Mouse (Mus musculus): Measurements from ENCODE around the gene Cryaa. TPM values are rescaled to one million over a fixed set of nuclear protein-coding genes. Genes with fewer than 3 reads are reported as not detected.

The Cryaa gene
- total and polyA plus RNA-seq, 3 experiments: not detected

DNA sequence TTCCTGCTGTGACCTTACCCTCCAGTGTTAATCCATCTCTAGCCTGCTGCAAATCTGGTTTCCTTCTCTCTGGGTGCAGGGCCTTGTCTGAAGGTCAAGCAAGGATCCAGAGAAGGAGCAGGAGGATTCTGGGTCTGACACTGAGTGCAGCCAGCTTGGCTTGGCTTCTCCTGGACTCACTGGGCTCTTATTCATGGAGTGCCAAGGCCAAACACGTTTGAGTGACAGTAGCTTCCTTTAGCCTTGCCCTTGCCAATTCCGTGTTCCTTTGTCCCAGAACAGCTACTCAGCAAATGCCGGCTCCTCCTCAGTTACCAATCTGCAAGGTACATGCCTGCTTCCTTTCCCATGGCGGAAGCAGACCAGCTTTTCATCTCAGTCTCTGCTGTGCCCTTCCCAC, 49.6 kb downstream of the Cryaa start:
- TF ChIP-seq CHD1 (IDR thresholded peaks at IDR 0.05; ENCODE audit: low read depth, low read length) (no peak), MXI1 (IDR thresholded peaks at IDR 0.05; ENCODE audit: low read depth, low read length) (no peak), USF1 (IDR thresholded peaks at IDR 0.05; ENCODE audit: low read depth, low read length) (no peak), USF2 (IDR thresholded peaks at IDR 0.05; ENCODE audit: borderline replicate concordance in 1 of 2, insufficient read depth in 1 of 2, low read depth in 1 of 2, low read length in 2 of 2) (no peak), POLR2A (IDR thresholded peaks at IDR 0.05; ENCODE audit: control insufficient read depth in 1 of 2, insufficient read depth in 1 of 2, low read depth in 1 of 2, low read length in 2 of 2, poor library complexity in 1 of 2) (no peak), GABPA (IDR thresholded peaks at IDR 0.05; ENCODE audit: low read depth, low read length) (no peak), TCF12 (IDR thresholded peaks at IDR 0.05; ENCODE audit: low read depth, low read length) (no peak), HCFC1 (IDR thresholded peaks at IDR 0.05; ENCODE audit: low read depth, low read length) (no peak), TAL1 (IDR thresholded peaks at IDR 0.05; ENCODE audit: low read length) (no peak), MAX (IDR thresholded peaks at IDR 0.05; ENCODE audit: low read length) (no peak), POLR2AphosphoS5 (IDR thresholded peaks at IDR 0.05; ENCODE audit: borderline replicate concordance, low read depth, low read length) (no peak), ZNF384 (IDR thresholded peaks at IDR 0.05; ENCODE audit: low read depth, low read length) (no peak), E2F4 (IDR thresholded peaks at IDR 0.05; ENCODE audit: borderline replicate concordance, low read depth, low read length) (no peak), RAD21 (IDR thresholded peaks at IDR 0.05; ENCODE audit: low read depth, low read length) (no peak), GATA1 (IDR thresholded peaks at IDR 0.05; ENCODE audit: low read depth, low read length) (no peak), NELFE (IDR thresholded peaks at IDR 0.05; ENCODE audit: low read depth, low read length) (no peak), BHLHE40 (IDR thresholded peaks at IDR 0.05; ENCODE audit: borderline replicate concordance, low read depth, low read length) (no peak)
- Histone ChIP-seq H3K27ac (ENCODE audit: control insufficient read depth, low read depth, low read length) (no peak overlapping the region), H3K4me3 (ENCODE audit: control insufficient read depth in 1 of 2, insufficient read depth in 1 of 2, low read depth in 2 of 2, low read length in 2 of 2) (no peak overlapping the region), H3K27me3 (ENCODE audit: control insufficient read depth in 1 of 2, insufficient read depth in 2 of 2, low read length in 2 of 2) (peaks cover 0 to 5% of the 10 kb centered on the region in 2 experiments; a peak in 2 of 4 replicates), H3K9ac (ENCODE audit: control insufficient read depth, low read depth, low read length, poor library complexity, severe bottlenecking) (no peak overlapping the region), H3K79me2 (ENCODE audit: control insufficient read depth, insufficient read depth, low read length, poor library complexity) (no peaks in the 10 kb centered on the region), H3K4me1 (ENCODE audit: control insufficient read depth in 1 of 2, insufficient read depth in 2 of 2, low read length in 2 of 2) (no peaks in the 10 kb centered on the region), H3K9me3 (replicated peaks; ENCODE audit: insufficient read depth, low read length) (no peaks in the 10 kb centered on the region), H3K36me3 (ENCODE audit: control insufficient read depth in 1 of 2, insufficient read depth in 2 of 2, low read length in 2 of 2) (no peaks in the 10 kb centered on the region)
- no peak for DNase-seq (ENCODE audit: low read depth, low spot score)

DNA sequence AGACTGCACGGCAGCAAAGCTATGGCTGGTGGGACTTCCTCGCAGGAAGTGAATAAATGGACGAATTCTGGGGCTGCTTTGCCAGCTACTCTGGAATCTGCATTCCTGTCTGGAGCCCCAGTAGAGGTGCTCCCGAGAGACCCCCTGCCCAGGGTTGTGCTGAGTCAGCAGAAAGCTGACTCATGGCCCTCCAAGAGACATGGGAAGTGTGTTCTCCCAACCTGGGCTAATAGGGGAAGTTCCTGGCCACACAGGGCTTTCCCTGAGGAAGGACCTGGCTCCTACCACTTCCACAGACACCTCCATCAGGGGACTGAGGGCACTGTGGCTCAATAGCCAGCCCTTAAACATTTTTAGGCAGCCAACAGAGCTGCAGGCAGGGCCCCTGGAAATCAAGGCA, 50.4 kb downstream of the Cryaa start:
- TF ChIP-seq MAFK (IDR thresholded peaks at IDR 0.05; ENCODE audit: borderline replicate concordance, low read depth, low read length) (peak; percentile 49; the same call in 1 of the 2 replicates), NELFE (IDR thresholded peaks at IDR 0.05; ENCODE audit: low read depth, low read length) (no peak)
- Histone ChIP-seq H3K9ac (ENCODE audit: control insufficient read depth, low read depth, low read length, poor library complexity, severe bottlenecking) (no peak overlapping the region), H3K4me1 (ENCODE audit: control insufficient read depth in 1 of 2, insufficient read depth in 2 of 2, low read length in 2 of 2) (no peaks in the 10 kb centered on the region), H3K27me3 (ENCODE audit: control insufficient read depth in 1 of 2, insufficient read depth in 2 of 2, low read length in 2 of 2) (peaks cover 0 to 5% of the 10 kb centered on the region in 2 experiments; a peak in 2 of 4 replicates), H3K9me3 (replicated peaks; ENCODE audit: insufficient read depth, low read length) (no peaks in the 10 kb centered on the region), H3K27ac (ENCODE audit: control insufficient read depth, low read depth, low read length) (no peak overlapping the region), H3K79me2 (ENCODE audit: control insufficient read depth, insufficient read depth, low read length, poor library complexity) (no peaks in the 10 kb centered on the region), H3K4me3 (ENCODE audit: control insufficient read depth in 1 of 2, insufficient read depth in 1 of 2, low read depth in 2 of 2, low read length in 2 of 2) (no peak overlapping the region), H3K36me3 (ENCODE audit: control insufficient read depth in 1 of 2, insufficient read depth in 2 of 2, low read length in 2 of 2) (no peaks in the 10 kb centered on the region)
- no peak for DNase-seq (ENCODE audit: low read depth, low spot score)
